ENCODE assay signal across 16 mouse cellular contexts in the genomic region with DNA sequence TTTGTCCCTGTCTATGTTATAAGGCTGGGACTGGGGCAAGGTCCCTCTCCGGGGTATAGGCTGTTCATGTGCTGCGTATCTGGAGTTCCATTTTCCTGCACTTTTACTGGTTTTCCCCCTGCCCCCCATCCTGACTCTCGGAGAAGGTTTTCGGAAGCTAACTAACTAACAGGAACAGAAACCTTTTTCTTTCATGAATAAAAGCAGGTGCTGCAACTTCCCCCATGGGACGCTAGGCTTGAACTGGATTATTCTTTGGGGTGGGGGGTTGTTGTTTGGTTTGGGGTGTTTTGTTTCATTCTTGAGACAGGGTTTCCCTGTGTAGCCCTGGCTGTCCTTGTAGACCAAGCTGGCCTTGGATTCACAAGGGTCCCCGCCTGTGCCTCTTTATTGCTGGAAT. TPM values are rescaled to one million over a fixed set of nuclear protein-coding genes. Genes with fewer than 3 reads are reported as not detected.
DNase-seq lines count a peak whose midpoint lies in the region; ATAC-seq and TF ChIP-seq lines count a peak whose summit lies in the region.
"Had no signal": no experiment of that assay in that cellular context is flagged by ENCODE, and none has a peak within 500 bp of the region (broad histone marks: within the 10 kb centered on the region; RNA-seq: fewer than 3 reads in every experiment).

No protein-coding gene starts in this region.

- 76% methylated on average over 6 of the region's 6 CpGs for WGBS in forebrain, embryonic 10.5 days
- 82% methylated on average over 6 of the region's 6 CpGs for WGBS in forebrain, postnatal 0 days
- WGBS in lung, embryonic 16.5 days, result 73% methylated on average over 6 of the region's 6 CpGs
- 82% methylated on average over 6 of the region's 6 CpGs for WGBS in liver, embryonic 14.5 days (ENCODE audit: insufficient replicate concordance)

- no peak overlapping the region for H3K4me3 ChIP-seq in forebrain, embryonic 10.5 days
- H3K4me3 ChIP-seq in forebrain, postnatal 0 days (ENCODE audit: low read depth, low read length), result no peak overlapping the region
- H3K4me3 ChIP-seq in lung, embryonic 16.5 days (ENCODE audit: low read length), result no peak overlapping the region
- H3K4me3 ChIP-seq in liver, embryonic 14.5 days (ENCODE audit: insufficient read depth in 1 of 2, low read depth in 2 of 2, low read length in 2 of 2), result no peak overlapping the region; a peak in 1 of 4 replicates

- TF ChIP-seq CTCF in forebrain, postnatal 0 days (IDR thresholded peaks at IDR 0.05; ENCODE audit: low read depth), result no peak
- TF ChIP-seq CTCF in liver, embryonic 14.5 days (IDR thresholded peaks at IDR 0.05; ENCODE audit: low read depth), result no peak

- no peak for ATAC-seq in forebrain, postnatal 0 days
- no peak for ATAC-seq in lung, embryonic 16.5 days (ENCODE audit: low read depth)
- no peak for ATAC-seq in liver, embryonic 14.5 days (ENCODE audit: insufficient read depth)
- ATAC-seq in frontal cortex, adult (ENCODE audit: low TSS enrichment), result no peak
- no peak for ATAC-seq in megakaryocyte-erythroid progenitor cell, adult 5-6 weeks (replicated peaks; ENCODE audit: low FRiP score, low TSS enrichment, poor library complexity, severe bottlenecking)

- H3K36me3 ChIP-seq in forebrain, embryonic 10.5 days (replicated peaks), result no peaks in the 10 kb centered on the region
- H3K36me3 ChIP-seq in forebrain, postnatal 0 days (ENCODE audit: insufficient read depth), result no peaks in the 10 kb centered on the region
- no peaks in the 10 kb centered on the region for H3K36me3 ChIP-seq in lung, embryonic 16.5 days (ENCODE audit: control insufficient read depth, insufficient read depth, low read length)
- no peaks in the 10 kb centered on the region for H3K36me3 ChIP-seq in liver, embryonic 14.5 days (replicated peaks; ENCODE audit: control insufficient read depth, insufficient read depth, low read depth)
- H3K36me3 ChIP-seq: G1E had no signal

- DNase-seq in forebrain, embryonic 10.5 days (ENCODE audit: extremely low spot score, low spot score), result no peak
- DNase-seq in forebrain, postnatal 0 days, result no peak
- no peak for DNase-seq in lung, postnatal 10 days
- DNase-seq in liver, embryonic 14.5 days (ENCODE audit: low read depth in 3 of 3, low spot score in 3 of 3), result no peak
- no peak for DNase-seq in frontal cortex, postnatal 14 days (ENCODE audit: low spot score in 2 of 2)
- DNase-seq: heart, adult 18-20 months; kidney, postnatal 25 days; lung, adult 2 months; midbrain, embryonic 14.5 days had no signal

- no peak overlapping the region for H3K4me2 ChIP-seq in forebrain, postnatal 0 days (ENCODE audit: low read depth)
- H3K4me2 ChIP-seq in lung, embryonic 16.5 days (ENCODE audit: low read depth, low read length), result no peak overlapping the region
- peak overlapping the region; percentile 77 for H3K4me2 ChIP-seq in liver, embryonic 14.5 days (ENCODE audit: low read depth)

- H3K9me3 ChIP-seq in forebrain, embryonic 10.5 days, result no peaks in the 10 kb centered on the region
- no peaks in the 10 kb centered on the region for H3K9me3 ChIP-seq in forebrain, postnatal 0 days (ENCODE audit: low read length)
- H3K9me3 ChIP-seq in lung, embryonic 16.5 days (ENCODE audit: control insufficient read depth, low read length), result no peaks in the 10 kb centered on the region
- no peaks in the 10 kb centered on the region for H3K9me3 ChIP-seq in liver, embryonic 14.5 days (ENCODE audit: control insufficient read depth, low read length)
- H3K9me3 ChIP-seq: G1E had no signal

- peaks cover 46% of the 10 kb centered on the region for H3K27me3 ChIP-seq in forebrain, embryonic 10.5 days (ENCODE audit: poor library complexity, severe bottlenecking)
- H3K27me3 ChIP-seq in forebrain, postnatal 0 days (ENCODE audit: insufficient read depth, low read length), result peaks cover 10% of the 10 kb centered on the region
- H3K27me3 ChIP-seq in lung, embryonic 16.5 days (ENCODE audit: control insufficient read depth, insufficient read depth, low read depth, low read length), result no peaks in the 10 kb centered on the region
- no peaks in the 10 kb centered on the region for H3K27me3 ChIP-seq in liver, embryonic 14.5 days (ENCODE audit: control insufficient read depth, insufficient read depth, low read length)

- peaks cover 38% of the 10 kb centered on the region for H3K4me1 ChIP-seq in forebrain, embryonic 10.5 days
- H3K4me1 ChIP-seq in forebrain, postnatal 0 days (ENCODE audit: insufficient read depth), result 0 out of 2 replicates have a peak, but pooled peaks cover 5% of the 10 kb centered on the region
- peaks cover 44% of the 10 kb centered on the region for H3K4me1 ChIP-seq in lung, embryonic 16.5 days (replicated peaks; ENCODE audit: control insufficient read depth, insufficient read depth, low read length)
- H3K4me1 ChIP-seq in liver, embryonic 14.5 days (replicated peaks; ENCODE audit: control insufficient read depth in 2 of 2, insufficient read depth in 2 of 2, low read length in 1 of 2), result peaks cover 39 to 46% of the 10 kb centered on the region in 2 experiments

- no peak for TF ChIP-seq EP300 in liver, embryonic 14.5 days (IDR thresholded peaks at IDR 0.05; ENCODE audit: low read depth)

- no peak overlapping the region for H3K9ac ChIP-seq in forebrain, postnatal 0 days
- H3K9ac ChIP-seq in lung, embryonic 16.5 days (ENCODE audit: low read length), result no peak overlapping the region
- peak overlapping the region; percentile 10; the same call in 1 of the 2 replicates for H3K9ac ChIP-seq in liver, embryonic 14.5 days (replicated peaks)

- peak overlapping the region; percentile 26; the same call in 1 of the 2 replicates for H3K27ac ChIP-seq in forebrain, embryonic 10.5 days
- H3K27ac ChIP-seq in forebrain, postnatal 0 days (ENCODE audit: low read depth, low read length), result no peak overlapping the region
- H3K27ac ChIP-seq in lung, embryonic 16.5 days (ENCODE audit: low read length), result peak overlapping the region; percentile 37; the same call in 1 of the 2 replicates
- peak overlapping the region; percentile 80 for H3K27ac ChIP-seq in liver, embryonic 14.5 days
- H3K27ac ChIP-seq: hindbrain, postnatal 0 days had no signal

RNA-seq across cellular contexts. Expression of a gene that starts 30.4 kb away (rescaled TPM):
- polyA plus RNA-seq in forebrain, embryonic 10.5 days (2016; fragmentation: Nextera tagmentation; extraction: Ambion mirVana), result 0.11 TPM in 1 of 2 replicates, not detected in the other
- total RNA-seq in forebrain, postnatal 0 days (2014; rRNA removed), result not detected in 2 replicates
- not detected in 2 replicates for polyA plus RNA-seq in forebrain, postnatal 0 days (2015; fragmentation: Nextera tagmentation; extraction: Ambion mirVana)
- polyA plus RNA-seq in lung, embryonic 16.5 days (2015; fragmentation: Nextera tagmentation; extraction: Ambion mirVana), result not detected in 2 replicates
- 0.02 TPM in 1 of 2 replicates, not detected in the other for polyA plus RNA-seq in liver, embryonic 14.5 days (2012; rRNA removed)
- polyA plus RNA-seq in liver, embryonic 14.5 days (2014; fragmentation: Nextera tagmentation; extraction: Ambion mirVana), result not detected in 2 replicates
- total RNA-seq in megakaryocyte-erythroid progenitor cell, adult 5-6 weeks (2014; fragmentation: Nextera tagmentation), result not detected in 2 replicates
- not detected in 2 replicates for total RNA-seq in megakaryocyte-erythroid progenitor cell, adult 5-6 weeks (2017)
- total RNA-seq: G1E; heart, adult 18-20 months; hindbrain, postnatal 0 days; left cerebral cortex, adult 18-20 months had no signal
- polyA plus RNA-seq: G1E; hindbrain, postnatal 0 days; midbrain, embryonic 14.5 days; neural tube, embryonic 11.5 days had no signal
